Comparison of ENCODE assay signal across 15 mouse cellular contexts in the genomic region with DNA sequence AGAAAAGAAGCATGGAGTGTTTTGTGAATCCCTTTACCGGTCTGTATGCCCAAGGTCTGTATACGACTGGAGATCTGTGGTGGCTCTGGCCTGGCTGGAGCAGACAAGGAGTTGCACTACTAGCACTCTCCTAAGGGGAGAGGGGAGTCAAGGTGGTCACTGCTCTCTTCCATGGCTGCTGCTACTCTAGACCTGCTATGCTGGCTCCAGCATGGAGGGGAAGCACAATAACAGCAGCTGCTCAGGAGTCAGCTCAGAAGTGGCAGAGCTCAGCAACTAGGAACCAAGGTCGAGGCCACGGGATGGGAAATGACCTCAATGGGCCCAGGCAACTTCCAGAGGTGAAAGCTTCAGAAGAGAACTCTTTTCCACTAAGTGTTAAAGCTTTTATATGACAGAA. TPM values are rescaled to one million over a fixed set of nuclear protein-coding genes. Genes with fewer than 3 reads are reported as not detected.
"Had no signal": no experiment of that assay in that cellular context is flagged by ENCODE, and none has a peak within 500 bp of the region (broad histone marks: within the 10 kb centered on the region; RNA-seq: fewer than 3 reads in every experiment).

No protein-coding gene starts in this region.

- H3K4me2 ChIP-seq: limb, embryonic 12.5 days; liver, embryonic 13.5 days; lung, embryonic 15.5 days; neural tube, embryonic 12.5 days had no signal

- H3K27ac ChIP-seq: layer of hippocampus, adult 2 months; limb, embryonic 12.5 days; liver, embryonic 13.5 days; lung, embryonic 15.5 days; macrophage; neural tube, embryonic 12.5 days; stomach, postnatal 0 days had no signal

- H3K4me3 ChIP-seq: layer of hippocampus, adult 2 months; limb, embryonic 12.5 days; liver, embryonic 13.5 days; lung, embryonic 15.5 days; megakaryocyte, embryonic 14.5 days; neural tube, embryonic 12.5 days had no signal

- H3K27me3 ChIP-seq: limb, embryonic 12.5 days; liver, embryonic 13.5 days; lung, embryonic 15.5 days; neural tube, embryonic 12.5 days had no signal

- H3K4me1 ChIP-seq: limb, embryonic 12.5 days; liver, embryonic 13.5 days; lung, embryonic 15.5 days; neural tube, embryonic 12.5 days had no signal

- DNase-seq: kidney, adult 8-10 months; kidney, postnatal 10 days; kidney, postnatal 4 days; liver; liver, embryonic 13.5 days; liver, postnatal 0 days; lung, postnatal 14 days; thymus, postnatal 4 days had no signal

- ATAC-seq: liver, postnatal 0 days had no signal

- H3K9me3 ChIP-seq: limb, embryonic 12.5 days; liver, embryonic 13.5 days; lung, embryonic 15.5 days; megakaryocyte, embryonic 14.5 days; neural tube, embryonic 12.5 days had no signal

- H3K9ac ChIP-seq: limb, embryonic 12.5 days; liver, embryonic 13.5 days; liver, postnatal 0 days; lung, embryonic 15.5 days; neural tube, embryonic 12.5 days had no signal

RNA-seq across cellular contexts. Expression of gene A730015C16Rik, which starts 37.3 kb away (rescaled TPM):
- total RNA-seq: layer of hippocampus, adult 2 months had no signal
- polyA plus RNA-seq: macrophage had no signal
